In the genomic region with DNA sequence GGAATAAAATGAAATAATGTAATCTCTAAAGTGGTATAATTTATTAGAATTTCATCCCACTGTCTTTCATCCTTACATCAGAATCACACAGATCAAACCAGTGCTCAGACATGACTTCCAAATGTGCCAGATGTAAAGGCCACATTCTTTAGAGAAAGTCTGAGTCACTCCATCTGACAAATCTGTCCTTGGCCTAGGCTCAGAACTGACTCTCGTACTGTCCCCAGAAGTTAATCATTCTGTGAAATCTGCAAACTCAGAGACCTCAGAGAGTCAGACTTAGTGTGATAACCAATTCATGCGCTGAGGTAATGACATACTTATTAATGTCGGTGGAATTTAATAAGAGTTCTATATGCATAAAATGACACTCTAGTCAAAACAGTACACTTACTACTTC, we compare ENCODE assay signal across 28 mouse cellular contexts. TPM values are rescaled to one million over a fixed set of nuclear protein-coding genes. Genes with fewer than 3 reads are reported as not detected.
DNase-seq lines count a peak whose midpoint lies in the region; ATAC-seq and TF ChIP-seq lines count a peak whose summit lies in the region.
"Had no signal": no experiment of that assay in that cellular context is flagged by ENCODE, and none has a peak within 500 bp of the region (broad histone marks: within the 10 kb centered on the region; RNA-seq: fewer than 3 reads in every experiment).

No protein-coding gene starts in this region.

- peak; percentile 45 to 80 for DNase-seq in adrenal gland, adult (ENCODE audit: inconsistent age in 2 of 2, low spot score in 1 of 2)
- DNase-seq in adrenal gland, adult 18-20 months (ENCODE audit: low spot score in 2 of 2): no peak
- DNase-seq in lung, postnatal 0 days (ENCODE audit: low spot score): peak; percentile 5
- DNase-seq in lung, postnatal 25 days (ENCODE audit: low spot score): no peak
- peak; percentile 24 for DNase-seq in adrenal gland, postnatal 14 days
- peak; percentile 23 to 59 for DNase-seq in adrenal gland, postnatal 36 days
- DNase-seq in gastrocnemius, adult 8-10 months (ENCODE audit: low spot score in 2 of 2): no peak
- no peak for DNase-seq in forebrain, embryonic 10.5 days (ENCODE audit: extremely low spot score, low spot score)
- DNase-seq: B cell, adult 2 months; cerebellum, adult 11-12 months; cerebellum, adult 2 months; cerebellum, adult 9-10 months; cerebellum, postnatal 10 days; cerebellum, postnatal 25 days had no signal

- H3K9ac ChIP-seq in lung, postnatal 0 days (replicated peaks; ENCODE audit: low read depth): no peak overlapping the region
- H3K9ac ChIP-seq: embryonic facial prominence, embryonic 12.5 days; forebrain, embryonic 12.5 days had no signal

- WGBS in lung, postnatal 0 days: 73% methylated on average over 3 of the region's 3 CpGs
- 95% methylated on average over 3 of the region's 3 CpGs for WGBS in forebrain, embryonic 10.5 days

- ATAC-seq in lung, postnatal 0 days: no peak
- ATAC-seq: activated CD4-positive, CD25-positive, alpha-beta regulatory T cell, adult 4 months; CD4-positive, CD25-positive, alpha-beta regulatory T cell, adult 4 months; forebrain, embryonic 14.5 days; forebrain, embryonic 16.5 days; Patski had no signal

- TF ChIP-seq CTCF in lung, postnatal 0 days (IDR thresholded peaks at IDR 0.05): no peak

- no peak overlapping the region for H3K27ac ChIP-seq in lung, postnatal 0 days (ENCODE audit: low read length)
- H3K27ac ChIP-seq in forebrain, embryonic 10.5 days: no peak overlapping the region
- H3K27ac ChIP-seq: embryonic facial prominence, embryonic 10.5 days; embryonic facial prominence, embryonic 12.5 days; forebrain, embryonic 12.5 days had no signal

- no peaks in the 10 kb centered on the region for H3K9me3 ChIP-seq in lung, postnatal 0 days (ENCODE audit: low read length)
- no peaks in the 10 kb centered on the region for H3K9me3 ChIP-seq in forebrain, embryonic 10.5 days
- H3K9me3 ChIP-seq: embryonic facial prominence, embryonic 10.5 days; embryonic facial prominence, embryonic 12.5 days; forebrain, embryonic 12.5 days had no signal

- no peaks in the 10 kb centered on the region for H3K36me3 ChIP-seq in lung, postnatal 0 days (ENCODE audit: insufficient read depth, low read length)
- H3K36me3 ChIP-seq in forebrain, embryonic 10.5 days (replicated peaks): no peaks in the 10 kb centered on the region
- H3K36me3 ChIP-seq: embryonic facial prominence, embryonic 10.5 days; embryonic facial prominence, embryonic 12.5 days; forebrain, embryonic 12.5 days; G1E had no signal

- no peak overlapping the region for H3K4me2 ChIP-seq in lung, postnatal 0 days (replicated peaks; ENCODE audit: low read depth, low read length)
- H3K4me2 ChIP-seq: embryonic facial prominence, embryonic 12.5 days; forebrain, embryonic 12.5 days had no signal

- no peaks in the 10 kb centered on the region for H3K4me1 ChIP-seq in lung, postnatal 0 days (ENCODE audit: insufficient read depth, low read depth, low read length)
- H3K4me1 ChIP-seq in forebrain, embryonic 10.5 days: no peaks in the 10 kb centered on the region
- H3K4me1 ChIP-seq: embryonic facial prominence, embryonic 10.5 days; embryonic facial prominence, embryonic 12.5 days; forebrain, embryonic 12.5 days had no signal

- H3K4me3 ChIP-seq in lung, postnatal 0 days (ENCODE audit: low read depth, low read length): no peak overlapping the region
- no peak overlapping the region for H3K4me3 ChIP-seq in forebrain, embryonic 10.5 days
- H3K4me3 ChIP-seq: embryonic facial prominence, embryonic 10.5 days; embryonic facial prominence, embryonic 12.5 days; forebrain, embryonic 12.5 days had no signal

- no peak for TF ChIP-seq EP300 in lung, postnatal 0 days (IDR thresholded peaks at IDR 0.05)

- H3K27me3 ChIP-seq in lung, postnatal 0 days (replicated peaks; ENCODE audit: insufficient read depth, low read length): no peaks in the 10 kb centered on the region
- H3K27me3 ChIP-seq in forebrain, embryonic 10.5 days (ENCODE audit: poor library complexity, severe bottlenecking): no peaks in the 10 kb centered on the region
- H3K27me3 ChIP-seq: CH12.LX; embryonic facial prominence, embryonic 12.5 days; forebrain, embryonic 12.5 days; Patski had no signal

RNA-seq across cellular contexts. Expression of gene Krtap6-2, which starts 3.6 kb away (rescaled TPM):
- total RNA-seq in adrenal gland, adult 18-20 months (2021): not detected
- polyA plus RNA-seq in lung, postnatal 0 days (2015; fragmentation: Nextera tagmentation; extraction: Ambion mirVana): not detected in 2 replicates
- not detected in 2 replicates for total RNA-seq in adrenal gland, postnatal 14 days (2021)
- total RNA-seq in adrenal gland, postnatal 36 days (2021): not detected
- not detected for total RNA-seq in gastrocnemius, adult 8-10 months (2022)
- not detected in 2 replicates for polyA plus RNA-seq in forebrain, embryonic 10.5 days (2016; fragmentation: Nextera tagmentation; extraction: Ambion mirVana)
- total RNA-seq: CH12.LX had no signal
- polyA plus RNA-seq: activated CD4-positive, CD25-positive, alpha-beta regulatory T cell, adult 4 months; brain, embryonic 14.5 days; CD4-positive, CD25-positive, alpha-beta regulatory T cell, adult 4 months; cerebellum, adult 2 months; cortical plate, adult 2 months; embryonic facial prominence, embryonic 10.5 days; embryonic facial prominence, embryonic 12.5 days; embryonic facial prominence, embryonic 14.5 days; forebrain, embryonic 12.5 days; forebrain, embryonic 14.5 days; forebrain, embryonic 16.5 days; frontal cortex, adult 2 months; G1E; Patski had no signal

RNA-seq across cellular contexts. Expression of gene Krtap21-1, which starts 12.6 kb away (rescaled TPM):
- total RNA-seq in adrenal gland, adult 18-20 months (2021): not detected
- polyA plus RNA-seq in lung, postnatal 0 days (2015; fragmentation: Nextera tagmentation; extraction: Ambion mirVana): not detected in 2 replicates
- total RNA-seq in adrenal gland, postnatal 14 days (2021): not detected in 2 replicates
- total RNA-seq in adrenal gland, postnatal 36 days (2021): not detected
- not detected for total RNA-seq in gastrocnemius, adult 8-10 months (2022)
- polyA plus RNA-seq in forebrain, embryonic 10.5 days (2016; fragmentation: Nextera tagmentation; extraction: Ambion mirVana): not detected in 2 replicates
- total RNA-seq: CH12.LX, G1E had no signal
- polyA plus RNA-seq: activated CD4-positive, CD25-positive, alpha-beta regulatory T cell, adult 4 months; brain, embryonic 14.5 days; CD4-positive, CD25-positive, alpha-beta regulatory T cell, adult 4 months; cerebellum, adult 2 months; cortical plate, adult 2 months; embryonic facial prominence, embryonic 10.5 days; embryonic facial prominence, embryonic 12.5 days; embryonic facial prominence, embryonic 14.5 days; forebrain, embryonic 12.5 days; forebrain, embryonic 14.5 days; forebrain, embryonic 16.5 days; frontal cortex, adult 2 months; G1E; Patski had no signal

Comparison
In these comparisons a context has a peak if more than half of its experiments do, and no peak if none do; other contexts are left out.
1. DNase-seq: peak in adrenal gland, adult (2 of 2), lung, postnatal 0 days (single experiment), adrenal gland, postnatal 14 days (single experiment) and adrenal gland, postnatal 36 days (2 of 2); none in adrenal gland, adult 18-20 months (0 of 2), lung, postnatal 25 days (single experiment), gastrocnemius, adult 8-10 months (0 of 2) and forebrain, embryonic 10.5 days (single experiment).